Mouse (Mus musculus) v-Abl transformed pro-B cells (cell line): ENCODE measurements around the gene Upk3bl.
"Not testable (repeated sequence)": the region's sequence is repeated elsewhere in the genome, so short reads cannot be mapped to it uniquely, and the experiment has no call there.

ENCODE experiments used
- in situ Hi-C, 2 experiments: fragments of 400-800 bp; cut with MboI; formaldehyde crosslinking; loops; one replicate each; pipeline ENCODE4 v1.15.1; 2025; ENCODE audit not compliant: unreplicated experiment in 2 of 2

Gene Upk3bl

GRCm38 (mm10) chr5:136045408-136045807 lies 8.9 kb upstream of the Upk3bl start:
- in situ Hi-C loops = loop anchor here in 1 of 2 experiments (5.0 kb wide), 3 partner anchors 63 to 142 kb away; partner anchors contain the start of genes Alkbh4, Lrwd1 and Zp3

GRCm38 (mm10) chr5:136045987-136046386 lies 8.3 kb upstream of the Upk3bl start:
- in situ Hi-C loops = loop anchor here in 1 of 2 experiments (5.0 kb wide), 3 partner anchors 64 to 141 kb away; partner anchors contain the start of genes Alkbh4, Lrwd1 and Zp3

GRCm38 (mm10) chr5:136048541-136048940 lies 5.8 kb upstream of the Upk3bl start:
- in situ Hi-C loops = loop anchor here in 1 of 2 experiments (5.0 kb wide), 3 partner anchors 66 to 139 kb away; partner anchors contain the start of genes Alkbh4, Lrwd1 and Zp3

DNA sequence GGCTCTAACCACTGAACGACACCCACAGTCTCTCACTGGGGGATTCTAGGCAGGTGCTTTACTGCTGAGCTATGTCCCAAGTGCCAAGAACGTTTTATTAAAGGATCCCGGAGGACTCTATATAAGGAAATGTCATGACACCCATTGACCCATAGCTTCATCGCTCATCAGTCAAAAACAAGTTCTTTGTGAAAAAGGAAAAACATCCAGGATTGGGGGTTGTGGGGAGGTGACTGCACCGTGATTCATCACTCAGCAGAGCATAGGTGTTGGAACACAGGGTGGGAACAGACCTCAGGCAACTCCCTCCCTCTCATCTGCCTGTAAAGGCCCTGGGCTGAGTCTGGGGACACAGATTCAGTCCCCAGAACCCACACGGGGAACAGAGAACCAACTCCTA lies 4.4 kb upstream of the Upk3bl start:
- in situ Hi-C loops = loop anchor here in 1 of 2 experiments (5.0 kb wide), 3 partner anchors 68 to 137 kb away; partner anchors contain the start of genes Alkbh4, Lrwd1 and Zp3

DNA sequence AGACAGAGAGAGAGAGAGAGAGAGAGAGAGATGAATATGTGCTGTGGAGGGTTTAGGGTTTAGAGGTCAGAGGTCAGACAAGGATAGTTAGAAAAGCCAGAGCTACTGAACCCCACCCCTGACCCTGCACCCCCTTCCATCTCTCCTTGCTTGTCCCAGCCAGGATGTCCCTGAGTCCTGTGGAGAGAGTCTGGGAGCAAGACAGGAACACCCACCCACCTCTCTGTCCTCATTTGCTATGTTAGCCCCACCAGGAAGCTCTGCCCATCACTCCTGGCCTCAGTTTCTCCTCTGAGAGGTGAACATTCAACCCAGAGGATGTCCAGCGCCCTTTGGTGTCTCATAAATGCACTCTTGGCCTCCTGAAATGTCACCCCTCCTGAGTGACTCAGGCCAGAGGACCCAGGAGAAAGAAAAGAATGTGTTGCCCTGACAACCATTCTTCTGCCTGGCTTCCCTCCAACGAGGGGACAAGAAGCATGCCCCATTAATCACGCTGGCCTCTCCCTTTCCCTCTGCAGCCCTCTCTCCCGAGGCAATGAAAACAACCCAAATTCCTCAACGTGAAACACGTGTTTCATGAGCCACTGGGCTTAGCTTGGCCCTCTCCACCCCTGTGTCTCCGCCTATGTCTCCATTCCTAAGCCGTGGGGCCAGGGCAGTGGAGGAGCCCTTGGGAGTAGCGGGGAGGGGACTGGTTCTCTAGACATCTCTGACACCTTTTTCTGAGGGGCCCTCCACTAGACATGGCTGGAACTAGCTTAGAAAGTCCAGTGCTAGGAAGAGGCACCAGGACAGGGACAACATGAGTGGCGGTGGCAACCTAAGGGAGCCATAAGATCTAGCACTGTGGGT lies 2.8 kb upstream of the Upk3bl start:
- in situ Hi-C loops = no loop called here

GRCm38 (mm10) chr5:136052861-136053655 lies 1.2 kb upstream of the Upk3bl start:
- in situ Hi-C loops = no loop called here

DNA sequence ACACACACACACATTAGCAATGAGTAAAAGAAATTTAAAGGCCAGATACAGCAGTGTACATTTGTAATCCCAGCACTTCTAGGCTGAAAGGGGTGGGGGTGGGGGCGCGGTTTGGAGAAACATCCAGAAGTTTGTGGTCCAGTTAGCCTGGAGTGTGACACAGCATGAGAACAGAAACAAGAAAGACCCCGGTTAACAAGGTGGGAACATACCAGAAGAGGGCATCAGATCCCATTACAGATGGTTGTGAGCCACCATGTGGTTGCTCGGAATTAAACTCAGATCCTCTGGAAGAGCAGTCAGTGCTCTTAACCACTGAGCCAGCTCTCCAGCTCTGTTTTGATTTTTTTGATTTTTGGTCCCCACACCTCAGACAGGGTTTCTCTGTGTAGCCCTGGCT lies 1.8 kb downstream of the Upk3bl start:
- in situ Hi-C loops = loop anchor here in 1 of 2 experiments (5.0 kb wide), 2 partner anchors 74 to 154 kb away; partner anchors contain the start of gene Zp3

GRCm38 (mm10) chr5:136057085-136057484 lies 2.8 kb downstream of the Upk3bl start:
- in situ Hi-C loops = loop anchor here in 1 of 2 experiments (5.0 kb wide), 2 partner anchors 75 to 155 kb away; partner anchors contain the start of gene Zp3

- in situ Hi-C loops = loop anchor here in 1 of 2 experiments (5.0 kb wide), 1 partner anchor 159 kb away; no protein-coding TSS in a partner anchor
Observed at GRCm38 (mm10) chr5:136061567-136061966, 7.3 kb downstream of the Upk3bl start.

GRCm38 (mm10) chr5:136063920-136064319 lies 9.6 kb downstream of the Upk3bl start:
- in situ Hi-C loops = loop anchor here in 1 of 2 experiments (5.0 kb wide), 1 partner anchor 162 kb away; no protein-coding TSS in a partner anchor

GRCm38 (mm10) chr5:136066404-136067148 lies 12.3 kb downstream of the Upk3bl start:
- in situ Hi-C loops = not testable (repeated sequence)

- in situ Hi-C loops = no loop called here
Observed at GRCm38 (mm10) chr5:136069411-136069810, 15.1 kb downstream of the Upk3bl start.

DNA sequence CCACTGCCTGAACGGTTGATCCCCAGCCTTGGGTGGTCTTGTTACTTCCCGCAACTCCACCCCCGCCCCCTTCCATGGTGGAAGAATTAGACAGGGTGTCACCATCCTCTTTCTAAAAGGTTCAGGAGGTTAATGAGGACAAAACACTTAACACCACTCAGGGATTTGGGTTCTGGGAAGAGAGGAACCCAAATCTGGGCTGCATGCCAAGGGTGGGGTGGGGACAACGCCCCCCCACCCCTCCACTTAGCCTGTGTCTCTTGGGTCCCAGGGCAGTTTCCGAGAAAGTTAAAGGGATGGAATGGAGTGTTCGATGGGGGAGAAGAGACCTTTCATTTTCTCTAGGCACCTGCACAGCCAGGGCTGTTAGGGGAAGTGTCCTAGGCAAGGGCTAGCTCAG lies 18.8 kb downstream of the Upk3bl start:
- in situ Hi-C loops = no loop called here

- in situ Hi-C loops = no loop called here
Observed at GRCm38 (mm10) chr5:136073526-136073925, 19.2 kb downstream of the Upk3bl start.

DNA sequence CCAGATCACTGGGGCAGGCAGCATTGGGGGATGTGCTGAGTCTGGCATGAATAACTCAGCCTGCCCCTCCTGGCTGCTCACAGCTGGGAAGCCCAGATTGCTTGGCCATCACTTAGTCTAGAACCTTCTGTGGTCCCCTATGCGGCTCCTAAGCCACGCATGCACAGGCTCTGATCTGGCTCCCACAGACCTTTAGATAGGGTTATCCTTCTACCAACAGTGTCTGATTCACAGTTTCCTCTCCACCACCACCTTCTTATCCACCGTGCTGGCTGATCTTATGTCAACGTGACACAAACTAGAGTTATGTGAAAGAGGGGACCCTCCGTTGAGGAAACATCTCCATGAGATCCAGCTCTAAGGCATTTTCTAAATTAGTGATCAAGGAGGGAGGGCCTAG lies 20.8 kb downstream of the Upk3bl start:
- in situ Hi-C loops = loop anchor here in 1 of 2 experiments (25.0 kb wide), 2 partner anchors 112 to 687 kb away; partner anchors contain the start of gene Prkrip1

- in situ Hi-C loops = loop anchor here in 1 of 2 experiments (25.0 kb wide), 2 partner anchors 111 to 686 kb away; partner anchors contain the start of gene Prkrip1
Observed at GRCm38 (mm10) chr5:136076284-136076683, 22.0 kb downstream of the Upk3bl start.

DNA sequence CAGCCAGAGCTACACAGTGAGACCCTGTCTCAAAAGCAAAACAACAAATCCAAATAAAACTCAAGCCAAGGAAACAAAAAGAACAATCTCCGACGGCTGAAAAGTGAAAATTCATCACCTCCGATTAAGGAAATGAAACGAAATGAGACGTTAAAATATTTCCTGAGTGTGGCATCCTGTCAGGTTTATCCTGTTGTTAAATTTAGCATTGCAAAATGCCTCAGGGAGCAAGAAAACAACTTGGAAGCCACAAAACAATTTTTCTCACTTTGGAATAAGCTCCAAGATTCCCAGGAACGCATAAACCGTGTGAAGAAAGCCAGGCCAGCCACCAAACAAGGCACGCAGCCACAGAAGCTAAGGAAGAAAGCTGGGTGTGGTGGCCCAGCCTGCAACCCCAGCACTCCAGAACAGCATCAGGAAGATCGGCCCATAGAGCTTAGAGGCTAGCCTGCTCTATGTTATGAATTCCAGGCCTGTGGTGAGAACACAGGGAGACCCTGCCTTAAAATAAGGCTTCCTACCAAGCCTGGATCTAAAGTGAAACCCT lies 22.8 kb downstream of the Upk3bl start:
- in situ Hi-C loops = loop anchor here in 1 of 2 experiments (25.0 kb wide), 2 partner anchors 110 to 685 kb away; partner anchors contain the start of gene Prkrip1

DNA sequence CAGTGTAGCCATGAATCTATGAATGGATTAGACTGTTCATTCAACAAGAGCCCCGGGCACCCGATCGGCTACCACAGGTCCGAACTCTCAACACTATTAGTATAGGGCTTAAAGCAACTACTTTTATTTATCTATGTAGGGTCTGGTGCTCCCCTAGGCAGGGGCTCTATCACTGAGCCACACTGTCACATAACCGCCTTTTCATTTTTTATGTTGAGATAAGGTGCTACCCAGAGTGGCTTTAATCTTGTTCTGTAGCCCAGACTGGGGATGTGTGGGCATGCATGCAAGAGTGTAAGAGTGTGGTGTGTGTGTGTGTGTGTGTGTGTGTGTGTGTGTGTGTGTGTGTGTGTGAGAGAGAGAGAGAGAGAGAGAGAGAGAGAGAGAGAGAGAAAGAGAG lies 23.8 kb downstream of the Upk3bl start:
- in situ Hi-C loops = loop anchor here in 1 of 2 experiments (25.0 kb wide), 2 partner anchors 109 to 684 kb away; partner anchors contain the start of gene Prkrip1

GRCm38 (mm10) chr5:136082345-136082744 lies 28.1 kb downstream of the Upk3bl start:
- in situ Hi-C loops = loop anchor here in 1 of 2 experiments (25.0 kb wide), 2 partner anchors 105 to 680 kb away; partner anchors contain the start of gene Prkrip1
